In genomic region chr14:48330965-48331622, GRCm38 (mm10) we compare ENCODE assay signal across 8 mouse cellular contexts.
DNase-seq lines count a peak whose midpoint lies in the region; ATAC-seq lines count a peak whose summit lies in the region.

No protein-coding gene starts in this region.

- H3K9me3 ChIP-seq in heart, embryonic 10.5 days, result no peaks in the 10 kb centered on the region
- no peaks in the 10 kb centered on the region for H3K9me3 ChIP-seq in hindbrain, embryonic 15.5 days
- no peaks in the 10 kb centered on the region for H3K9me3 ChIP-seq in limb, embryonic 10.5 days (replicated peaks)
- no peaks in the 10 kb centered on the region for H3K9me3 ChIP-seq in neural tube, embryonic 14.5 days (ENCODE audit: control insufficient read depth, low read length)

- peak overlapping the region; percentile 39 for H3K4me2 ChIP-seq in hindbrain, embryonic 15.5 days
- 0 out of 2 replicates have a peak overlapping the region, but pooled peaks have one; percentile 14 for H3K4me2 ChIP-seq in neural tube, embryonic 14.5 days (ENCODE audit: low read depth, low read length)

- peaks cover 19% of the 10 kb centered on the region for H3K4me1 ChIP-seq in heart, embryonic 10.5 days
- H3K4me1 ChIP-seq in hindbrain, embryonic 15.5 days (replicated peaks), result peaks cover 32% of the 10 kb centered on the region
- H3K4me1 ChIP-seq in limb, embryonic 10.5 days, result peaks cover 58% of the 10 kb centered on the region
- H3K4me1 ChIP-seq in neural tube, embryonic 14.5 days (ENCODE audit: control insufficient read depth, insufficient read depth, low read length), result peaks cover 12% of the 10 kb centered on the region; the same call in 1 of the 2 replicates

- no peaks in the 10 kb centered on the region for H3K36me3 ChIP-seq in heart, embryonic 10.5 days
- no peaks in the 10 kb centered on the region for H3K36me3 ChIP-seq in hindbrain, embryonic 15.5 days
- H3K36me3 ChIP-seq in limb, embryonic 10.5 days, result no peaks in the 10 kb centered on the region
- H3K36me3 ChIP-seq in neural tube, embryonic 14.5 days (ENCODE audit: control insufficient read depth, insufficient read depth, low read length), result no peaks in the 10 kb centered on the region

- no peak overlapping the region for H3K9ac ChIP-seq in hindbrain, embryonic 15.5 days
- H3K9ac ChIP-seq in neural tube, embryonic 14.5 days (replicated peaks; ENCODE audit: low read depth, low read length), result no peak overlapping the region

- H3K27ac ChIP-seq in heart, embryonic 10.5 days, result no peak overlapping the region
- 0 out of 2 replicates have a peak overlapping the region, but pooled peaks have one; percentile 18 for H3K27ac ChIP-seq in hindbrain, embryonic 15.5 days (replicated peaks)
- peak overlapping the region; percentile 77 for H3K27ac ChIP-seq in limb, embryonic 10.5 days
- H3K27ac ChIP-seq in neural tube, embryonic 14.5 days (ENCODE audit: low read depth, low read length), result no peak overlapping the region

- peak; percentile 97 for DNase-seq in heart, adult 11 months
- no peak for DNase-seq in heart, embryonic 10.5 days (ENCODE audit: low spot score)
- peak; percentile 80 to 83 for DNase-seq in cerebellum, postnatal 10 days
- peak; percentile 42 to 44 for DNase-seq in frontal cortex, postnatal 36 days (ENCODE audit: low spot score in 2 of 2)
- DNase-seq in limb, embryonic 10.5 days (ENCODE audit: low spot score), result peak; percentile 56

- H3K27me3 ChIP-seq in heart, embryonic 10.5 days (ENCODE audit: insufficient read depth, poor library complexity, severe bottlenecking), result peaks cover 79% of the 10 kb centered on the region
- H3K27me3 ChIP-seq in hindbrain, embryonic 15.5 days, result 0 out of 2 replicates have a peak, but pooled peaks cover 3% of the 10 kb centered on the region
- no peaks in the 10 kb centered on the region for H3K27me3 ChIP-seq in limb, embryonic 10.5 days (ENCODE audit: low read depth, poor library complexity, severe bottlenecking)
- H3K27me3 ChIP-seq in neural tube, embryonic 14.5 days (ENCODE audit: control insufficient read depth, insufficient read depth, low read length), result no peaks in the 10 kb centered on the region

- ATAC-seq in hindbrain, embryonic 15.5 days (ENCODE audit: low FRiP score, low read depth), result peak; percentile 82
- peak; percentile 69 for ATAC-seq in neural tube, embryonic 14.5 days (ENCODE audit: low read depth)
- no peak for ATAC-seq in erythroblast, adult 5-6 weeks (replicated peaks; ENCODE audit: low FRiP score, poor library complexity, severe bottlenecking)

- 1% methylated on average over 4 of the region's 4 CpGs for WGBS in heart, embryonic 10.5 days
- WGBS in hindbrain, embryonic 15.5 days, result 2% methylated on average over 4 of the region's 4 CpGs
- 5% methylated on average over 4 of the region's 4 CpGs for WGBS in limb, embryonic 10.5 days
- 7% methylated on average over 4 of the region's 4 CpGs for WGBS in neural tube, embryonic 14.5 days

- H3K4me3 ChIP-seq in heart, embryonic 10.5 days, result no peak overlapping the region
- H3K4me3 ChIP-seq in hindbrain, embryonic 15.5 days, result no peak overlapping the region
- peak overlapping the region; percentile 35 for H3K4me3 ChIP-seq in limb, embryonic 10.5 days
- H3K4me3 ChIP-seq in neural tube, embryonic 14.5 days (ENCODE audit: low read depth, low read length), result no peak overlapping the region

Comparison
In these comparisons a context has a peak if more than half of its experiments do, and no peak if none do; other contexts are left out.
1. H3K27ac ChIP-seq: peak in hindbrain, embryonic 15.5 days (single experiment) and limb, embryonic 10.5 days (single experiment); none in heart, embryonic 10.5 days (single experiment) and neural tube, embryonic 14.5 days (single experiment).